Mouse (Mus musculus): ENCODE measurements around the gene Ndufb11.
A peak's percentile ranks its signal among the peaks of the same experiment; 100 is the strongest.

DNA sequence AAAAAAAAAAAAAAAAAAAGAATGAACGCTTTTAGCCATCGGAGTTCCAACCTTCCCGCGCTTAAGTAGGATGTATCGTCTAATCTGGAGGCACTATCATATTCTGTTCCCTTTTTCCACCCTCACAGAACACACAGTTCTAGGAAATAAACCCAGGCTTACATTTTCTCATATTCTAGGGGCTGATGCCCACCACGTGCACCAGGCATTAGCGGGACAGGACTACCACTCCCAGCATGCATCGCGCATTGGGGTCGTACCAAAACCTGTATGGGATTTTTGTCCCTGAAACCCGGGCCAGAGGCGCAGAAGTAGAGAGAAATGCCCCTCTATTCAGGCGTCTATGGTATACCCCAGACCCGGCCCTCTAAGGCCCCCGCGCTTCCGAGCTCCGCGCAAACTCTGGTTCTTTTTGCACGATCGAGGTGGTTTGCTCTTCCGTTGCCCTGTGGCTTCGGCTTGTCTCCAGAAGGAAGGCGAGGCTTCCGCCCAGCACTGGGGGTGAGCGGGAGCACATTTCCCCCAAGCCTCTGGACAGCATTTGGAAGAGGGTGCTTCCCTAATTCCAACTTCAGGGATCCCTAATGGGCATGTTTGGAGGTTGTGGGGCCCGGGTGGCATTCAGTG is 40.7 kb upstream of the Ndufb11 start, which contains the start of gene Uba1:
- no peak for TF ChIP-seq GABPA (IDR thresholded peaks at IDR 0.05; ENCODE audit: low read depth, low read length)
- peak; percentile 89 for TF ChIP-seq KAT2A (conservative IDR thresholded peaks at IDR 0.05; ENCODE audit: low read depth, low read length)
- TF ChIP-seq USF2 (IDR thresholded peaks at IDR 0.05; ENCODE audit: borderline replicate concordance in 1 of 2, insufficient read depth in 1 of 2, low read depth in 1 of 2, low read length in 2 of 2): no peak
